Mouse (Mus musculus) heart, adult 2 months (tissue): ENCODE measurements around the gene A630023A22Rik. TPM values are rescaled to one million over a fixed set of nuclear protein-coding genes. Genes with fewer than 3 reads are reported as not detected.

Source experiments
- DNase-seq, 2 experiments: peaks; one replicate each; pipeline ENCODE4 v3.0.0; 2021
- H3K27ac ChIP-seq: fragments of 200-600 bp; 2 replicates; pipeline ENCODE4 v1.8.1; 2022
- H3K27me3 ChIP-seq: fragments of 200-500 bp; 2 replicates; pipeline ENCODE4 v1.6.1; 2012; ENCODE audit warnings: mild to moderate bottlenecking, low read length, inconsistent platforms, mixed read lengths; ENCODE audit not compliant: control insufficient read depth, insufficient read depth
- H3K36me3 ChIP-seq: fragments of 200-500 bp; 2 replicates; pipeline ENCODE4 v1.6.1; 2012; ENCODE audit warnings: low read length, inconsistent platforms; ENCODE audit not compliant: control insufficient read depth, insufficient read depth
- H3K4me1 ChIP-seq: fragments of 200-500 bp; 2 replicates; pipeline ENCODE4 v1.6.1; 2011; ENCODE audit warnings: low read length; ENCODE audit not compliant: control insufficient read depth, insufficient read depth
- H3K4me3 ChIP-seq: fragments of 200-600 bp; 2 replicates; pipeline ENCODE4 v1.8.1; 2022
- H3K79me2 ChIP-seq: fragments of 200-500 bp; replicated peaks from 2 replicates; pipeline ENCODE4 v1.6.1; 2012; ENCODE audit warnings: mild to moderate bottlenecking, inconsistent platforms, low read length, moderate library complexity, mixed read lengths; ENCODE audit not compliant: control insufficient read depth, insufficient read depth
- H3K9ac ChIP-seq: fragments of 200-500 bp; 2 replicates; pipeline ENCODE4 v1.6.1; 2012; ENCODE audit warnings: low read depth, mild to moderate bottlenecking, control low read depth, inconsistent platforms, low read length, mixed read lengths
- CTCF ChIP-seq: fragments of 200-600 bp; IDR thresholded peaks from 2 replicates; pipeline ENCODE4 v1.8.1; 2022; ENCODE audit warnings: antibody characterized with exemption, mild to moderate bottlenecking, moderate library complexity
- EP300 ChIP-seq: fragments of 200-500 bp; IDR thresholded peaks from 2 replicates; pipeline ENCODE4 v1.6.1; 2011; ENCODE audit warnings: low read depth, low read length, control low read depth; ENCODE audit not compliant: insufficient read depth
- POLR2A ChIP-seq: fragments of 200-500 bp; IDR thresholded peaks from 2 replicates; pipeline ENCODE4 v1.6.1; 2011; ENCODE audit warnings: mild to moderate bottlenecking, low read depth, low read length, control low read depth; ENCODE audit not compliant: insufficient read depth
- WGBS: fragments of 180-500 bp; shearing (Covaris S2); methylation state at CpG from one replicate; pipeline ENCODE4 v1.1.7; 2018; 5-methylcytosine and 5-hydroxymethylcytosine counted together
- intact Hi-C: fragments of 180-260 bp; cut with DNase I; formaldehyde crosslinking; loops from one replicate; pipeline ENCODE4 v1.15.1; 2025
- polyA plus RNA-seq: library from polyadenylated mRNA; depleted of rRNA; stranded (reverse); fragments of >200 nt; gene quantifications from 2 replicates; pipeline ENCODE4 v1.2.3, GENCODE M21; 2012
- total RNA-seq, 2 experiments: library from RNA; stranded (reverse); gene quantifications; 2 replicates each; pipeline ENCODE4 v1.2.3; 2021

Gene A630023A22Rik
- total and polyA plus RNA-seq, 3 experiments = not detected

DNA sequence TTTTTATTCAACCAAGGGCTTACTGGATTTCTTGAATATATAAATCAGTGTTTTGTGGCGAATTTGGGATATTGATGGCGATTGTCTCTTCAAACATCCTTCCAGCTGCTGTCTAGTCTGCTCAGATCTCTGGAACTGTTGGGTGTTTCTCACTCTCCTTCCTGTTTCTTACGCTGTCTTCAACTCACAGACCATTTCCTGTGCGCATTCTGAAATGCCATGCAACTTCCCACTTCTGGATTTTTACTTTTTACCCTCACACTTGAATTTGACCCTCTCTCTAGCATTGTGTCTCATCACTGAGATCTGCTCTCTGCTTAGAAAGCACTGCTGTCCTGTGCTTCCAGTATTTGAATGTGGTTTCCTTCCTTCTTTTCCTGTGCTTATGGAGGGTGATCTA is 5.0 kb upstream of the A630023A22Rik start:
- intact Hi-C loops = loop anchor here (5.0 kb wide), 1 partner anchor 150 kb away; no protein-coding TSS in a partner anchor
- DNase-seq = no peak
- Histone ChIP-seq H3K4me3 (no peak overlapping the region), H3K36me3 (no peaks in the 10 kb centered on the region), H3K4me1 (no peaks in the 10 kb centered on the region), H3K9ac (no peak overlapping the region), H3K79me2 (no peaks in the 10 kb centered on the region), H3K27me3 (no peaks in the 10 kb centered on the region), H3K27ac (no peak overlapping the region)
- TF ChIP-seq EP300 = no peak
- 50% methylated on average over 4 of the region's 4 CpGs for WGBS

DNA sequence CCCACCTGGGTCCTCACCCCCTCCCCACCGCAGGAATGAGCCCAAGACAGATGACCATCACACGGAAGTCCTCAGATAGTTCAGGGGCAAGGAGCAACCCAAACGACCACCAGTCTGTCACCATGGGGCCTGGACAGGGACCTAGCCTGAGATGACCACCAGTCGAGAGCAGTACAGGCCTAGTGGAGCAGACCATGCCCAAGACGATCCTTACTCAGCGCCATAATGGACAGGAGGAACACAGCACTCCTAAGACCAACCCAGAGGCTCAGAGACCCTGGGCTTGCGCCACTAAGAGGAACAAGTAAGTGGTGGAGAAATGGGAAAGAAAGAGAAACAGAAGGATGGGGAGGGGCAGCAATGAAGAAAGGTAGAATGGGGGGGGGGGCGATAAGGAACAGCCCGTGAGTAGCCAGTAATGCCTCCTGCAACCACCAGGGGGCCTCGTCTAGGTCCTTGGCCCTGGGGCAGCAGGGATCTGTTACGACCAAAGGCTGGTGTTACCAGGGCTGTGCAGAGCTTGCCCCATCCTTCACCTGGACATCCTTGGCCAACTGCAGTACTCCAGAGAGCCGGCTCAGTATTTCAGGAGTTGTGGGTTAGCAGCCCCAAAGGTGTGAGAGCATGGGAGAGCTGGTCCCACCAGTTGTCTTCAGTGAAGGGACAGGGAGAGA is 4.0 kb upstream of the A630023A22Rik start:
- no peak overlapping the region for H3K4me3 ChIP-seq
- H3K9ac ChIP-seq = no peak overlapping the region
- H3K27me3 ChIP-seq = no peaks in the 10 kb centered on the region
- TF ChIP-seq EP300 = no peak
- no peak for TF ChIP-seq POLR2A
- peak; percentile 70 for TF ChIP-seq CTCF
- intact Hi-C loops = loop anchor here (1.0 to 5.0 kb wide), 2 partner anchors 48 to 149 kb away; no protein-coding TSS in a partner anchor
- WGBS = 66% methylated on average over 11 of the region's 12 CpGs
- peak; percentile 26 to 51 for DNase-seq
- no peaks in the 10 kb centered on the region for H3K79me2 ChIP-seq
- H3K36me3 ChIP-seq = no peaks in the 10 kb centered on the region
- no peak overlapping the region for H3K27ac ChIP-seq
- no peaks in the 10 kb centered on the region for H3K4me1 ChIP-seq

DNA sequence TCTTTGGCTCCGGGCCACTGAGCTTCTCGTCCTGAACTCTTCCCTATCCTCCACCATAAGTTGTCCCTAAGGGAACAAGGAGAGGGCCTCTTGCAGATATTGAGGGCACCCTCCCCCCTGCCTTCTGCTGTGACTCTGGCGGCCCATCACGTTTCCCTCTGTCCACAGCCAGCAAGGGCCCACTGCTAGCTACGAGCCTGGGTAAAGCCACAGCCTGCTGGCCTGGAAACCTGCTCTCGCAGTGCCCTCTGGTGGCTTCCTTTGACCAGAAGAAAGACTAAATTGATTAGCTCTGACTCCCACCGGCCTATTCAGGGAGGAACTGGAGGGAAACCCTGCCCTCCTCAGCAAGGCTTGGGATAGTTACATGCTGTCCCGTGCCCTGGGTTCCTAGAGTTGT is 2.3 kb upstream of the A630023A22Rik start:
- Histone ChIP-seq H3K4me3 (no peak overlapping the region), H3K9ac (no peak overlapping the region), H3K27me3 (no peaks in the 10 kb centered on the region), H3K4me1 (no peaks in the 10 kb centered on the region), H3K79me2 (no peaks in the 10 kb centered on the region), H3K27ac (no peak overlapping the region), H3K36me3 (no peaks in the 10 kb centered on the region)
- DNase-seq = peak; percentile 70 to 72
- 13% methylated on average over 8 of the region's 8 CpGs for WGBS
- intact Hi-C loops = loop anchor here (1.0 to 5.0 kb wide), 2 partner anchors 25 to 148 kb away; no protein-coding TSS in a partner anchor
- TF ChIP-seq POLR2A = no peak
- peak; percentile 80 for TF ChIP-seq CTCF
- 0 out of 2 replicates have a peak, but pooled peaks have one; percentile 34 for TF ChIP-seq EP300

DNA sequence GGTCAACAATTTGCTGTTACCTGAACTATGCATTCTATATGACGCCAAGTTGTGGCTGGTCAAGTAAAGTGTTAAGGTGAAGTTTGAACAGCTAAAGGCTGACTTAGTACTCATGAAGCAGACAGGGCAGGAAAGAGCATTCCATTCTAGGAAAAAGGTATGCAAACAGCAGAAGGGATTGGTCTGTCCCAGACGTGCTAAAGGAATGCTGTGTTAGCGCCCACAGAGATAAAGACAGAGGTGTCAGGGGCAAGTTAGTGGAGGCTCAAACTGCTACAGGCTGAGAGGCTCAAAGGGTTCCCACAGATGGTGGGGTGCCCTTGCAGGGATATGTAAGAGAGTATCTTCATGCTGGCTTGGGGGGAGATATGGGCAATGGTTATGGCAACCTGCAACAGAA is 1.3 kb upstream of the A630023A22Rik start:
- H3K9ac ChIP-seq = no peak overlapping the region
- no peaks in the 10 kb centered on the region for H3K79me2 ChIP-seq
- no peaks in the 10 kb centered on the region for H3K27me3 ChIP-seq
- intact Hi-C loops = no loop called here
- 70% methylated on average over 3 of the region's 3 CpGs for WGBS
- no peak overlapping the region for H3K27ac ChIP-seq
- no peaks in the 10 kb centered on the region for H3K36me3 ChIP-seq
- H3K4me3 ChIP-seq = no peak overlapping the region
- TF ChIP-seq POLR2A (no peak), CTCF (no peak), EP300 (no peak)
- H3K4me1 ChIP-seq = no peaks in the 10 kb centered on the region
- DNase-seq = no peak

DNA sequence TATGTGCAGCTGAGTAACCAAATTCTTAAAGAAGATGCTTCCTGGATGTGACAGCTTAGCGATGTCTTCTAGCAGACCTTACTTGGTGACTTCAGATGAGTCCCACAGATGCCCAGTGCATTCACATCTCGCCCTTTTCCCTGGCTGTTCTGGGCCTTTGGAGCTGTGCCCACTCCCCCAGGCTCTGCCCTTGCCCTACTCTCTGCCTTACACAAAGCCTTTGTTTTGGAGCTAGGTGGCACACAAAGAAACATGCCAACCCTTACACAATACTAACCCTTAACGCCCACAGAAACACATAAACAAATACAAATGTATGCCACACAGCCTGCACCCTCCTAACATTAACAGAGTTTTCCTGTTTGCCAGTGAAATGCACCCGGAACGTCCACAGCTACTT is 6.4 kb downstream of the A630023A22Rik start:
- Histone ChIP-seq H3K27ac (no peak overlapping the region), H3K36me3 (no peaks in the 10 kb centered on the region), H3K4me1 (no peaks in the 10 kb centered on the region), H3K9ac (no peak overlapping the region), H3K27me3 (no peaks in the 10 kb centered on the region), H3K4me3 (no peak overlapping the region), H3K79me2 (no peaks in the 10 kb centered on the region)
- 71% methylated on average over 5 of the region's 5 CpGs for WGBS
- DNase-seq = no peak
- intact Hi-C loops = no loop called here
- TF ChIP-seq POLR2A = no peak
- TF ChIP-seq CTCF = no peak
- no peak for TF ChIP-seq EP300

DNA sequence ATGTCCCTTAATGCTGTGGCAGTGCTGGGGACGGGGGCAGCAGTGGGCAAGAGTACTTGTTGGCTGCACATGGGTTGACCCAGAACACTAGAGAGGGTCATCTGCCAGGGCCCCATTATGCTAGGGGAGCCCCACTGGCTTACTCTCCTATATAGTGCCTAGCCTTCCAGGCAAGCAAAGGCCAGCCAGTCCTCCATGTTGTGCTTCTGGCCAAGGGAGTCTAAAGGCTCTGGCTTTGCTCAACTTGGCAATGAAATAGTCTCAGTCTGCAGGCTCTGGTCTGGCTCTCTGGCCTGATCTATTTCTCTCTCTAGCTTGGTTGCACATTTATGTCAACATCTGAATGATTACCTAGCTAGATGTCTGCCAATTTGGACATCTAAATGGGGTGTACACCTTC is 9.7 kb downstream of the A630023A22Rik start:
- WGBS = 91% methylated on average over 1 of the region's 1 CpGs
- H3K4me1 ChIP-seq = no peaks in the 10 kb centered on the region
- H3K27me3 ChIP-seq = no peaks in the 10 kb centered on the region
- no peaks in the 10 kb centered on the region for H3K79me2 ChIP-seq
- H3K27ac ChIP-seq = no peak overlapping the region
- intact Hi-C loops = no loop called here
- no peaks in the 10 kb centered on the region for H3K36me3 ChIP-seq
- TF ChIP-seq EP300 (no peak), POLR2A (no peak), CTCF (no peak)
- DNase-seq = no peak
- no peak overlapping the region for H3K4me3 ChIP-seq
- H3K9ac ChIP-seq = no peak overlapping the region

DNA sequence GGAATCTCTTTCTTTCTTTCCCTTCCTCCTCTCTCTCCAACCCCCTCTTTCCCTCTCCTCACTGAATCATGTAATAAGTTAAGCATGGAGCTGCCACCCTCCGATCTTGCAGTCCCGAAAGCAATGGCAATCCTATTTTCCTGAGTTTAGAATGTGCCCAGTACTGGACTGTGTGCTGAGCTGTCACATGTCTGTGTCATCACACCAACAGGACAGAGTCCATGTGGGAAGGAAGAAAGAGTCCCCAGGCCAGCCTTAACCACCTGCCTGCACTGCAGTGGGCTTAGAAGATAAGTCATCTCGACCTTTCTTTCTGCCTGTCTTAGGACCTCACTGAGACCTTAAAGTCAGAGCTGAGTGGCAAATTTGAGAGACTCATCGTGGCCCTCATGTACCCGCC is 11.1 kb downstream of the A630023A22Rik start:
- intact Hi-C loops = no loop called here
- TF ChIP-seq POLR2A (no peak), EP300 (no peak), CTCF (no peak)
- 81% methylated on average over 5 of the region's 5 CpGs for WGBS

More for the DNA sequence above, 11.1 kb downstream of the A630023A22Rik start:
- H3K27me3 ChIP-seq = no peaks in the 10 kb centered on the region
- no peak for DNase-seq
- no peaks in the 10 kb centered on the region for H3K4me1 ChIP-seq
- no peak overlapping the region for H3K27ac ChIP-seq
- H3K79me2 ChIP-seq = no peaks in the 10 kb centered on the region
- no peaks in the 10 kb centered on the region for H3K36me3 ChIP-seq
- no peak overlapping the region for H3K9ac ChIP-seq
- H3K4me3 ChIP-seq = no peak overlapping the region
